Mouse (Mus musculus) midbrain, embryonic 13.5 days (tissue): Measurements from ENCODE around the gene Mylk. TPM values are rescaled to one million over a fixed set of nuclear protein-coding genes. Genes with fewer than 3 reads are reported as not detected.

Experiments used
- ATAC-seq: fragments of 200-750 bp; cut with Nextera tagmentation; 2 replicates; pipeline ENCODE4 v1.8.0; 2017; ENCODE audit warnings: mild to moderate bottlenecking, moderate TSS enrichment, moderate library complexity
- H3K27ac ChIP-seq: fragments of 300-500 bp; sonication (generic); 2 replicates; pipeline ENCODE4 v1.5.1; 2015; ENCODE audit warnings: inconsistent platforms, mild to moderate bottlenecking, moderate library complexity
- H3K27me3 ChIP-seq: fragments of 300-500 bp; sonication (generic); 2 replicates; pipeline ENCODE4 v1.6.1; 2015; ENCODE audit warnings: mild to moderate bottlenecking, inconsistent platforms
- H3K36me3 ChIP-seq: fragments of 300-500 bp; sonication (generic); 2 replicates; pipeline ENCODE4 v1.6.1; 2015; ENCODE audit warnings: mild to moderate bottlenecking, inconsistent platforms
- H3K4me1 ChIP-seq: fragments of 300-500 bp; sonication (generic); replicated peaks from 2 replicates; pipeline ENCODE4 v1.6.1; 2015; ENCODE audit warnings: inconsistent platforms
- H3K4me2 ChIP-seq: fragments of 300-500 bp; sonication (generic); replicated peaks from 2 replicates; pipeline ENCODE4 v1.6.1; 2015; ENCODE audit warnings: moderate library complexity, mild to moderate bottlenecking, inconsistent platforms
- H3K4me3 ChIP-seq: fragments of 300-500 bp; sonication (generic); replicated peaks from 2 replicates; pipeline ENCODE4 v1.5.1; 2015; ENCODE audit warnings: mild to moderate bottlenecking, inconsistent platforms
- H3K9ac ChIP-seq: fragments of 300-500 bp; sonication (generic); replicated peaks from 2 replicates; pipeline ENCODE4 v1.6.1; 2015; ENCODE audit warnings: mild to moderate bottlenecking, inconsistent platforms
- H3K9me3 ChIP-seq: fragments of 300-500 bp; sonication (generic); 2 replicates; pipeline ENCODE4 v1.6.1; 2016; ENCODE audit warnings: mild to moderate bottlenecking, inconsistent platforms
- WGBS: fragments of 180-500 bp; shearing (Covaris S2); methylation state at CpG from one replicate; pipeline ENCODE4 v1.1.7; 2015; 5-methylcytosine and 5-hydroxymethylcytosine counted together
- polyA plus RNA-seq: library from polyadenylated mRNA; unstranded; fragments of >200 nt; fragmentation: Nextera tagmentation; extraction: Ambion mirVana; gene quantifications from 2 replicates; pipeline ENCODE4 v1.2.1, GENCODE M21; 2015

Mylk gene
- polyA plus RNA-seq, 1 experiment from 2014 or later, result 3.7 TPM

DNA sequence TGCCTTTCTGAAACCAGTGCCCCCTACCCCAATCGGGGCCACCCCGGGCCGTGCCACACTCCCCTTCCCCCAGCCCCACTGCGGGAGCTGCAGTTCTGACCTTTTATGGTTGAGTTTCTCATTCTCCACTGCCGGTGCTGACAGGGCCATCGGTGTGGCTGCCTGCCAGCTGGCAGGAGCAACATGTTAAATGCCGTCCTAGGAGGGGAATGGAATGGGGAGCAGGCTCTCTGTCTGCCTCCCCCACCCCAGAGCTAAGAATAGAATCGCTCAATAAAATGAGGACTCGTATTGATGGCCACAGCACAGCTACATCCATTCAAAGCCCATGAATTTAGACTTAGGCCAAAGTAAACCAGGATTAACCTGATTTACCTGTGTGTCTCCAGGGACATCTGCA, 213.7 kb downstream of the Mylk start:
- ATAC-seq, result 0 out of 2 replicates have a peak, but pooled peaks have one; percentile 34
- Histone ChIP-seq H3K27ac (no peak overlapping the region), H3K4me2 (no peak overlapping the region), H3K9me3 (no peaks in the 10 kb centered on the region), H3K36me3 (no peaks in the 10 kb centered on the region; the same call in 1 of the 2 replicates), H3K4me3 (no peak overlapping the region), H3K4me1 (peaks cover 15% of the 10 kb centered on the region), H3K27me3 (no peaks in the 10 kb centered on the region), H3K9ac (no peak overlapping the region)
- 45% methylated on average over 9 of the region's 9 CpGs for WGBS

DNA sequence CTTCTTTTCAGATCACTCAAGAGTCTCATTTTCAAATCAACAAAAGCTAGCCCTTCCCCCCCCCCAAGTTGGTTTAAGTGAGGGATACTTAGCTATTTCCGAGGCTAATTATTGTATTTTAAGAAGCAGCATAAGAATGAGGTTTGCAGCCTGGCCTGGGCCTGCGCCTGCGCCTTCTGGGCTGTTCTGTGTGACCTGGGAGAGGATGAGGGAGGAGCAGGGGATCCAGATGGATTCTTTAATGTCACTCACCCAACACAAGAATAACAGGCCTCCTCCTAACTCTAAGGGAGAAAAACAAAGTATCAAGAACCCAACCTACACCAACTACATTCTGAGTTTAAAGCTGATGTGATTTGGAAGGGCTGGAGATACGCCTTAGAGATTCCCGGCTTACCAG, 214.3 kb downstream of the Mylk start:
- peaks cover 15% of the 10 kb centered on the region for H3K4me1 ChIP-seq
- 77% methylated on average over 5 of the region's 5 CpGs for WGBS
- no peak overlapping the region for H3K27ac ChIP-seq
- H3K4me2 ChIP-seq, result no peak overlapping the region
- H3K27me3 ChIP-seq, result no peaks in the 10 kb centered on the region
- ATAC-seq, result no peak
- H3K36me3 ChIP-seq, result no peaks in the 10 kb centered on the region; the same call in 1 of the 2 replicates
- no peak overlapping the region for H3K4me3 ChIP-seq
- H3K9ac ChIP-seq, result no peak overlapping the region
- H3K9me3 ChIP-seq, result no peaks in the 10 kb centered on the region

DNA sequence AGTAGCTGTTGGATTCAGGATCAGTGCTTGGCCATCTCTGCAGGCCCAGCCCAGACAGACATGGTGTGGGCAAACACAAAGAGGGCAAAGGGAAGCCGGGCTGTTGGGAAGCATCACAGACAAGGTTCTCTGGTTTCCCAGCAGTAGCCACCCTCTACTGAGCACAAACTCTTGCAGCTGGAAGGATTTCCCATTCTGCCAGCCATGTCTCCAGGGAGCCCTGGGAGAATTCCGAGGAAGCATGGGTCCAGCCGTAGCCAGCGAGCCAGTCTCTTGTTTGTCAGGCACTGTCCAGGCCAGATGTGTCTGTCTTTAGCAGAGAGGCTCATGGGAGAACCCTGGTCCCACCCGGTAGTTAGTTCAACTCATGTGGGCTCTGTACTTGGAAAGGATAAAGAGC, 215.2 kb downstream of the Mylk start:
- no peak overlapping the region for H3K4me2 ChIP-seq
- H3K27me3 ChIP-seq, result no peaks in the 10 kb centered on the region
- ATAC-seq, result no peak
- no peak overlapping the region for H3K9ac ChIP-seq
- no peak overlapping the region for H3K4me3 ChIP-seq
- WGBS, result 82% methylated on average over 5 of the region's 5 CpGs
- H3K36me3 ChIP-seq, result no peaks in the 10 kb centered on the region
- peaks cover 15% of the 10 kb centered on the region for H3K4me1 ChIP-seq
- H3K9me3 ChIP-seq, result no peaks in the 10 kb centered on the region
- H3K27ac ChIP-seq, result no peak overlapping the region

DNA sequence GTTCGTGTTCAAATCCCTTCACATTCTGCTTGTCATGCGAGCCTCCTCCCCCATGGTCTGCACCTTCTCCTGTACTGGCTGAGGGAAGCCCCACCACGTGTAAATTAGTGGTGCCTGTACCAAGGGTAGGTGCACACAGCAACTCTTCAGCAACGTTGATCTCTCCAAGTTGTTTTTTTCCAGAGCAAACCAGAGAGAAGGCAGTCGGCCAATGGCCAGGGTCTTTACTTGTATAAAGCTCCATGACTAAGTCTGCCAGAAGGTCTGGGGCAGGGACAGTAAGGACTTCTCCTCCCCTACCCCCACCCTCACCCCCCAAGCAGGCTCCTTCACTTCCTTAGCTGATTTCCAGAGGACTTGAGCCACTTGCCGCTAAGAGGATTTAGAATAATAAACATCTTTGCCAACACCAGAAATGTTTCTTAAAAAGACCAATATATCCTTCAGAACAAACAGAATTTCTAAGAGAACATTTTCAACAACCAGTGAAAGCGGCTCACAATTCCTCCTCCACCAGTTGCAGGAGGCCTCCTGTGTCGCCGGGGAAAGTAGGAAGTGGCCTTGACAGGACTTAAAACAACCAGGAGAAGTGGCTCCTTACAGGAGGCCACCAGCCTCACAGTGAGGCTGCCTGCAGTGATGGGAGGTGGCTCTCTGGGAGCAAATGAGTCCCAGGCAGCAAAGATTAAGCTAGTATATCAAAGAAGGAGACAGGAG, 216.0 kb downstream of the Mylk start:
- H3K27ac ChIP-seq, result no peak overlapping the region
- 60% methylated on average over 9 of the region's 9 CpGs for WGBS
- H3K9ac ChIP-seq, result no peak overlapping the region
- peaks cover 15% of the 10 kb centered on the region for H3K4me1 ChIP-seq
- no peak overlapping the region for H3K4me2 ChIP-seq
- H3K9me3 ChIP-seq, result no peaks in the 10 kb centered on the region
- H3K4me3 ChIP-seq, result no peak overlapping the region
- no peaks in the 10 kb centered on the region for H3K36me3 ChIP-seq
- ATAC-seq, result no peak
- H3K27me3 ChIP-seq, result no peaks in the 10 kb centered on the region

DNA sequence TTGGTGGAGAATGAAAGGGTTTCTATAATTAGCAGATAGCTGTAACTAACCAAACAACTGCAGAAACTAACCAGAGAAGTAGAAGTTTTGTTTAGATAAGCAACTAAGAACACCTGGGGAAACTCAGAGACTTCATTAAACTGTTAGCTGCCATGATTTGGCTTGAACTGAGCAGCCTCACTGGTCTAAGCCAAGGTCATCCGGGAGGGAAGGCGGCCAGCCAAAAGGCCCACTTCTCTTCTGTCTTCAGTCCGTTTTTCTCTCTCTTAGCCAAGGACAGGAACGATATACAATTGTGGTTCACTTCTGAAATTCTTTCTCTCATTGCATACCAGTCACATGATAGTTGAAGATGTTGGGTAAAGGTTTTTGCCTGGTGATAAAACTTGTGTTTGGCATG, 217.3 kb downstream of the Mylk start:
- H3K27ac ChIP-seq, result no peak overlapping the region
- no peak for ATAC-seq
- no peaks in the 10 kb centered on the region for H3K27me3 ChIP-seq
- H3K36me3 ChIP-seq, result no peaks in the 10 kb centered on the region
- H3K4me1 ChIP-seq, result peaks cover 15% of the 10 kb centered on the region
- H3K4me3 ChIP-seq, result no peak overlapping the region
- WGBS, result 87% methylated on average over 4 of the region's 4 CpGs
- no peaks in the 10 kb centered on the region for H3K9me3 ChIP-seq
- no peak overlapping the region for H3K4me2 ChIP-seq
- H3K9ac ChIP-seq, result no peak overlapping the region

DNA sequence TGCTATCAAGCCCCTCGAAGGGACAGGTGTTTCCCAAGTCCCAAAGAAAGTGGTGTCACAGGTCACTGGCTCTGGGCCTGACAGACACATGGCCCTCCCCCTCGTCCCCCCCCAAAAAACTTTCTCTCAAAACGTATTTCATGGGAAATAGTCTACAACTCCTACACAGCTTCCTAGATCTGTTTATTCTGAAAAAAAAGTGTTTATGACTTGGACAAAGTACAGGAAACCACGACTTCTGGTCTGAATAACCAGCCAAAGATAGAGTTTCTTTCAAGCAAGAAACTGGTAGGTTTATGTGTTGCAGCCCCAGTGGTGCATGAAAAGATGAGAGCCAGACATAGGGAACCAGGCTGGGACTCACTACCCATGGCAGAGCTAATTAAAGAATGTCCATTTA, 218.0 kb downstream of the Mylk start:
- Histone ChIP-seq H3K4me3 (no peak overlapping the region), H3K27ac (no peak overlapping the region), H3K4me2 (no peak overlapping the region), H3K9ac (no peak overlapping the region), H3K4me1 (peaks cover 14% of the 10 kb centered on the region), H3K27me3 (no peaks in the 10 kb centered on the region), H3K36me3 (no peaks in the 10 kb centered on the region), H3K9me3 (no peaks in the 10 kb centered on the region)
- no peak for ATAC-seq
- WGBS, result 77% methylated on average over 4 of the region's 4 CpGs

DNA sequence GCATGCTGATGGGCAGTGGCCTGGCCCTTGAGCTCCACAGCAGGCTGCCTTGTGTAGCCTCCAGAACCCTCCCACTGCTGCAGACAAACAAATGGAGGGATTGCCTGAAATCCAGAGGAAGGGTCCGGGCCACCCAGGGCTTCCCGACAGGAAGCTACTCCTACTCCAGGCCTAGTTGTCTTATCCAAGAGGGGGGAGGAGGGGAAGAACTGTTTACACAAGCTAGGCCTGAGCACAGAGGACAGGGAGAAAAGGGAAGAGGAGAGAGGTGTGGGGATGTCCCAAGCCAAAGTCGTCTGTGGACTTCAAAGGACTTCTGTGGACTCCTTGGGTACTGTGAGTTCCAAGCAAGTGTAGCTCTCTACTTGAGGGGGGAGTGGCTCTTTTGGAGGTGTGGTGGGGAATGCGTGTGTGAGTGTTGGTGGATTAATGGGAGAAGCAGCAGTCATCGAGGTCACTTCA, 221.6 kb downstream of the Mylk start:
- H3K4me3 ChIP-seq, result no peak overlapping the region
- no peaks in the 10 kb centered on the region for H3K27me3 ChIP-seq
- H3K4me1 ChIP-seq, result no peaks in the 10 kb centered on the region
- H3K9me3 ChIP-seq, result no peaks in the 10 kb centered on the region
- 58% methylated on average over 5 of the region's 5 CpGs for WGBS
- no peaks in the 10 kb centered on the region for H3K36me3 ChIP-seq
- H3K27ac ChIP-seq, result no peak overlapping the region
- no peak for ATAC-seq
- no peak overlapping the region for H3K9ac ChIP-seq
- no peak overlapping the region for H3K4me2 ChIP-seq

DNA sequence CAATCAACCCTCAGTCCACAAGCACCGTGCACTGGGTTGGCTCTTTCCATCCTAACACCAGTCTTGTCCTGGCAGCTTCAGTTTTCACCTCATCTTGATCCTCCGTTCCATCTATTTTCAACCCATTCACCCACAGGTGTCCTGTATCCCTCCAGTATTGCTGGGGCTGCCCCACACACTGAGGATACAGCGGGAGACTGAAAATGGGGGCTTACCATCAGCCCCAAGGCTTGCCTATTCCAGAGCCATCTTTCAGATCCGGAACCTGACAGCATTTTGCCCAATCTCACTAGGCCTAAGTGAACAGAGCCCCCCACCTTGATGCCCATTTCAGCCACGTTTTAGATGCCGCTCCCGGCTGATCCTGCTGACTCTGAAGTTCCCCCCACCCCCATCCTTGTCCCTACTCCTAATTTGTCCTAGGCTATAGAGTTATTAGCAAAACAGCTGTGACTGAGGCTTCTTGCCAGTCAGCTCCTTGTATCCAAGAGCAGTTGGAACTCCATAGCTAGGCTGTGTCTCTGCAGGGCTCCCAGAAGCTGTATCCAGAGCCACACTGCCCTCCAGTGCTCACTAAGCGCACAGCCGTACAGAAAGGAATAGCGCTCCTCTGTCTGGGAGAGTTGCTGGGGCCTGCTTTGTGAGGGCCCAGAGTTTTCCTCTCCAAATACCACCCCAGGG, 222.2 kb downstream of the Mylk start:
- Histone ChIP-seq H3K9me3 (no peaks in the 10 kb centered on the region), H3K4me1 (no peaks in the 10 kb centered on the region), H3K27me3 (no peaks in the 10 kb centered on the region), H3K9ac (no peak overlapping the region), H3K36me3 (no peaks in the 10 kb centered on the region), H3K4me3 (no peak overlapping the region), H3K27ac (no peak overlapping the region), H3K4me2 (no peak overlapping the region)
- WGBS, result 61% methylated on average over 10 of the region's 10 CpGs
- ATAC-seq, result peak; percentile 94

DNA sequence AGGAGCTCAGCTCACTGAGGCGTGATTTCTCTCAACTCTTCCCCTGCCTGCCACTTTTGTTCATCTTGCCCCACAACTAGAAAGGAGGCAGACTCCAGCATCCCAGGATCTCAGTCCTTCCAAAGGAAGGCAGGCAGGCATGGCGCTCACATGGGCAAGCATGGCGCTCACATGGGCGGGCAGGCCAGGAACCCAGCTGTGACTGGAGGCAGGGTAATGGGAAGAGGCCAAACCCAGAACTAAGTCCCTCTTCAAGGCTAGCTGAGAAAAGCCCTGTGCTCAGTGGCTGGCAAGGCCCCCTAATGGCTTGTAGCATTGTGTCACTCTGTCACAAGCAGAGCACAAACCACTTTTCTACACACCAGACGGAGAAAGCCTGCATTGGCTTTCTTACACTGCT, 223.2 kb downstream of the Mylk start:
- Histone ChIP-seq H3K36me3 (no peaks in the 10 kb centered on the region), H3K27ac (no peak overlapping the region), H3K27me3 (no peaks in the 10 kb centered on the region), H3K4me1 (no peaks in the 10 kb centered on the region), H3K4me3 (no peak overlapping the region), H3K9ac (no peak overlapping the region), H3K4me2 (no peak overlapping the region), H3K9me3 (no peaks in the 10 kb centered on the region)
- WGBS, result 50% methylated on average over 5 of the region's 5 CpGs
- no peak for ATAC-seq

DNA sequence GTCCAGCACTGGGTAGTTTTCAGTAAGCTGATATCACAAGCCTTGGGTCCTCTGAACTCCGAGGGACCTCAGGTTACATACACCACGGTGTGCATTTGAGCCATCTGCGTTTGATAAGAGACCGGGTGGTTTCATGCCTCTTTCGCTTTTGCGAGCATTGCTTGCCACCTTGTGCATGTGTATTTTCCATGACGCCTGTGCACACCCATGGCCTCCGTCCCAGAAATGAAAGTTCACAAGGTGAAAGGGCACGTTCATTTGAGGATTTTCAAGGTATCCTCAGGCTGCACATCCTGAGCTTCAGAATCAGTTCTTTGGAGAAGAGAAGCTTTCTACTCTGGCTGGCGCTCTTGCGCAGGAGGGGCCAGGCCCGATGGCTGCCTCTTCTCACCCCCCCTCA, 227.5 kb downstream of the Mylk start:
- H3K4me2 ChIP-seq, result no peak overlapping the region
- no peak overlapping the region for H3K27ac ChIP-seq
- H3K36me3 ChIP-seq, result no peaks in the 10 kb centered on the region
- H3K9me3 ChIP-seq, result no peaks in the 10 kb centered on the region
- H3K9ac ChIP-seq, result no peak overlapping the region
- H3K27me3 ChIP-seq, result no peaks in the 10 kb centered on the region
- WGBS, result 90% methylated on average over 12 of the region's 12 CpGs
- H3K4me1 ChIP-seq, result no peaks in the 10 kb centered on the region
- H3K4me3 ChIP-seq, result no peak overlapping the region
- ATAC-seq, result no peak

DNA sequence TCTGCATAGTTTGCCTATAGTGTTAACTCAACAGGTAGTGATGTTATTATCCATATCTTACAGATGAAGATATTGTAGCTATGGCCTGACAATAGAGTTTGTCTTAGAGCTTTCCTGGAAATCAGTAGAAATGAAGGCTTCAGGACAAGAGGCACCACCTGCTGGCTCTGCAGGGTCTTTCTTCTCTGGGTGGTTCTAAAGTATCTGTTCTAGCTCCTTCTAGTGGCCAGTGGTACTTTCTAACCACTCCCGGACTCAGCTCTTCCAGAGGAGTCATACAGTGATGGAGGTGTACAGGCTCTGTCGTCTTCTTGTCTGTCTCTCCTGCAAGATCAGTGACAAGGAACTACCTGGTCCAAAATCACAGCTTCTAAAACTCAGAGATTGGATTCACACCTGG, 230.5 kb downstream of the Mylk start:
- Histone ChIP-seq H3K4me1 (no peaks in the 10 kb centered on the region), H3K27me3 (no peaks in the 10 kb centered on the region), H3K27ac (no peak overlapping the region), H3K4me2 (no peak overlapping the region), H3K9me3 (no peaks in the 10 kb centered on the region), H3K4me3 (no peak overlapping the region), H3K36me3 (no peaks in the 10 kb centered on the region), H3K9ac (no peak overlapping the region)
- WGBS, result 68% methylated on average over 2 of the region's 2 CpGs
- ATAC-seq, result no peak

DNA sequence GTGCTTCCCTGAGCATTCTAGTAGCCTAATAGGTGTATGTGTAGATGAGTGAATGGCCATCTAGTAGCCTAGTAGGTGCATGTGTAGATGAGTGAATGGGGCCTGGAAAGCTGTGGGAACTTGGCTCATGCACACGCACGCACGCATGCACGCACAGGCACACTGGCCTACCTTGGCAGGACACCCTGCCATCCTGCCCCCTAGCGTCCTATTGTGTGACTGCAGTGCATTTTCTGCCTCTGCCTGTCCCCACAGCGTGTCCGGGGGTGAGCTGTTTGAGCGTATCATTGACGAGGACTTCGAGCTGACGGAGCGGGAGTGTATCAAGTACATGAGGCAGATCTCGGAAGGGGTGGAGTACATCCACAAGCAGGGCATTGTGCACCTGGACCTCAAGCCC, 231.6 kb downstream of the Mylk start:
- Histone ChIP-seq H3K9ac (no peak overlapping the region), H3K9me3 (no peaks in the 10 kb centered on the region), H3K4me2 (no peak overlapping the region), H3K4me3 (no peak overlapping the region), H3K4me1 (no peaks in the 10 kb centered on the region), H3K27me3 (no peaks in the 10 kb centered on the region), H3K27ac (no peak overlapping the region), H3K36me3 (no peaks in the 10 kb centered on the region)
- ATAC-seq, result no peak
- WGBS, result 79% methylated on average over 13 of the region's 13 CpGs
